Mouse (Mus musculus): ENCODE data around the gene Cdc42se2.

The Cdc42se2 gene

DNA sequence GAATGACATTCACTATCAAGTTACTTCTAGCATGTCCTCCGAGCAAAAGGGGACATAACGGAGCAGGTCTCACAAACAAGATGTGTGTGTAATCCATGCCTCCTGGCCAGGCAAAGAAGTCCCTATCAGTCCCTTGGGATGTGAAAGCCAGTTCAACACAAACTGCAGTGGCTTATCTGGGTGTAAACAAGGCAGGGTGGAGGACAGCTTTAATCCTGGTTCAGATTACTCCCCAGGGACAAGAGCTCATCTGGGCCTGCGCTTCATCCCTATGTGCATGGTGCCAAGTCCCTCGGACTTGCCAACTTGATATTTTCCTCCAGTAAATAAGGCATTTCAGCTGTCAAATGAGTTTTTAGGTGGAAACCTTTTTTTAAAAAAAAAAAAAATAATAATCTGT is 36.0 kb downstream of the Cdc42se2 start:
- DNase-seq, result no peak

DNA sequence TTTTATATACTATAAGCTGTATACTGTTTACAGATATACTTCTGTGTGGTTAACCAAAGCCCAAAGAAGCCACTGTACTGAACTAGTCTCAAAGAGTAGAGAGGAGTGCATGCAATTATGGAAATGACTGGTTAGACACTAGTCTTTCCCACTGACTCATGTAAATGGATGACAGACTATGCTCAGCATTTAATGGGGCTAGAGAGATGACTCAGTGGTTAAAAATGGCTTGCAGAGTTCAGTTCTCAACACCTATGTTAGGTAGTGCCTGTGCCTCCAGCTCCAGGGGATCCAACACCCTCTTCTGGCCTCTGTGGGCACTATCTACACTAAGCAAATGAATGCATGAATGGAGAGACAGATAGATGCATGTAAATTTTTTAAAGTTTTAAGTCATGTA is 38.6 kb downstream of the Cdc42se2 start:
- DNase-seq, result no peak

DNA sequence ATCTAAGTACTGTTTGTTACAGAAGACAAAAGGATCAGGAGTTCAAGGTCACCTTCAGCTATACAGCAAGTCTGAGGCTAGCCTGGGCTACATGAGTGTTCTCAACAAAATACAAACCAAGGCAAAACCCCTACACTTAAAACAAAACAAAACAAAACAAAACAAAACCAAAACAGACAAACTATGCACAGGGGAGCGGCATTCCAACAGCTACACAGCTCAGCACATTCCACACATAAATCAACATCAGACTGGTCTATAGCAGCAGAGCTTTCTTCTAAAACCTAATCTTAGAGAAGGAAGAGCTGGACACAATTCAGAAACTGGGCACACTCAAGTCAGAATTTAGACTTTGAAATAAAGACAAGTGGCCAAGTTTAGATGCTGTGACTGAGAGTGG is 43.2 kb downstream of the Cdc42se2 start:
- DNase-seq, result no peak

DNA sequence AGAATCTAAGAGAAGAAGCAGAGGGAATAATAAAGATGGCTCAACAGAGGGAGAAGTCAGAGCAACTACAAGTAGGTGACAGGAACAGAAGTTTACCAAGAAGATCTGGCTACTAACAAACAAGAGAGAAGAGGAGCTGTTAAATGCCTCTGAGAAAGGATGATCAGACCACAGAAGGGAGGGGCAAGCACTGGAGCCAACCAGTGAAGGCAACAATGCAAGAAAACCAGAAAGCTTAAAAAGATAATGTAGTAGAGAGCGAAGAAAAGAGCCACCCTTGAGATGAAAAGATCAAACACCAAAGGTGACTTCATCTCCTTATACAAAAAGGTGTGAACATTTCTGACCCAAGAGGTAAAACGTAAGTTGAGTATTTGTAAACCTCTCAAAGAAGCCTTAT is 46.1 kb downstream of the Cdc42se2 start:
- DNase-seq, result no peak

DNA sequence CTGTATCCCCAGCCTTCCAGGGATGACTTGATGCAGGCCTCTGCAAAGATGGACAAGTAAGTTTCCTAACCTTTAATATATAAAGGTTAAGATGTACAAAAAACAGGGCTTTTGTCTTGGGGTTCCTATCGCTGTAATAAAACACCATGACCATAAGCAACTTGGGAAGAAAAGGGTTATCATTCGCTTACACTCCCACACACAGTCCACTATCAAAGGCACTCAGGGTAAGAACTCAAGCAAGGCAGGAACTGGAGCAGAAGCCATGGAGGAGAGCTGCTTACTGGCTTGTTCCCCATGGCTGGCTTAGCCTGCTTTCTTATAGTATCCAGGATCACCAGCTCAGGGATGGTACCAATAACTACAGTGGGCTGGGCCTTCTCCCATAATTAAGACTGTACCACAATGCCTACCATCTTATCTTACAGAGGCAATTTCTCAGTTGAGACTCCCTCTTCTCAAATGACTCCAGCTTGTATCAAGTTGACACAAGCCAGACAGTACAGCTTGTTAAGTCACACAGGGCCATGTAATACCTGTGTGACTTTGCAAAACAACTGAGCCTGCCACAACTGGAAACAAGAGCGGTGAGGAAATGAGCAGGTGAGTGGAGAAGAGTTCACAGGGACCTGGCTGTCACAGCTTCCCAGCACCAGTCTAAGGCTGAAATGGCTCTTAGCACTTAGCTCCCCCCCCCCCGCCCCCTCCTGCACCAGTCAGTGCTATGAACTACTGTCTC is 48.3 kb downstream of the Cdc42se2 start:
- no peak for DNase-seq

DNA sequence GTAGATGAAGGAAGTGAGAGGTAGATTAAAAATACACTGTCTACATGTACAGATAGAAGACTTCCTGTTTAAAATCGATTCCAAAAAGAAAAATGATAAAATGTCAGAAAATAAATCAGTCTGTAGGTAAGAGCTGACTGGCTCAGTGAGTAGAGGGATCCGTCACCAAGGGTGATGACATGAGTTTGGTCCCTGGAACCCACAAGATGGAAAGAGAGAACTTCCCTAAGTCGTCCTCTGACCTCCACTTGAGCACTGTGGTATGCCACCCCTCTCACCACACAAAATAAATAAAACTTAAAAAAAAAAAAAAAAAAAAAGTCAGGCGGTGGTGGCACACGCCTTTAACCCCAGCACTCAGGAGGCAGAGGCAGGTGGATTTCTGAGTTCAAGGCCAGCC is 50.6 kb downstream of the Cdc42se2 start:
- DNase-seq, result no peak

GRCm38 (mm10) chr11:54735114-54735513 is 52.4 kb downstream of the Cdc42se2 start:
- DNase-seq, result no peak

DNA sequence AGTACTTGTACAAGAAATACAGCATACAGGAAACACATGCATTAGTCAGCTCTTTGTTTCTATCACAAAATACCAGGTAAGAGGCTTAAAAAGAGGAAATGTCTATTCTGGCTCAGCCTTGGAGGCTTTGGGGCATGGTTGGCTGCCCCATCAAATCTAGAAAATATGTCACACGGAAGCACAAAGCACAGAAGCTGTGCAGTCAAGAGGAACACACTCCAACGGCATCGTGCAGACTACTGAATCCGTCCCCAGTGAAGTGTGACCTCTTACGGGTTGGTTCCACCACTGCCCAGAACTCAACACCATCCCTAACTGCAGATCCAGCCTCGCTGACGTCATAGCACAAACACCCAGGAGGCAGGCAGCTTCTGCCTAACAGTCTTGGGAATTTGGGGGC is 53.9 kb downstream of the Cdc42se2 start:
- no peak for DNase-seq

DNA sequence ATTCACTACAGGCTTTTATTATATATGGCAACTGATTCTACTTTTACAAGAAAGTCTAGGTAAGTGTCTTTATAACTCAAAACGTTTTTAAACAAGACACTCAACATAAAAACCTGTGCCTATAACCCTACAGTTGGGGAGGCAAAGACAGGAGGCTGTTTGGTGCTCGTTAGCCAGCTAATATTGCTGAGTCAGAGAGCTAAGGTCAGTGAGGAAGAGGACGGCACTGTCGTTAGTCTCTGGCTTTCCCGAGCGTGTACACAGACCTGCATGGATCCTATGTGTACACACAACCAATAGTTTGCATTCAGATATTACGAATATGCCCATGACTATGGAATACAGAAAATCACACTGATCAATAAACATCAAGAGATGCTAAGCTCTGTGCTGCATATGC is 56.1 kb downstream of the Cdc42se2 start:
- no peak for DNase-seq

DNA sequence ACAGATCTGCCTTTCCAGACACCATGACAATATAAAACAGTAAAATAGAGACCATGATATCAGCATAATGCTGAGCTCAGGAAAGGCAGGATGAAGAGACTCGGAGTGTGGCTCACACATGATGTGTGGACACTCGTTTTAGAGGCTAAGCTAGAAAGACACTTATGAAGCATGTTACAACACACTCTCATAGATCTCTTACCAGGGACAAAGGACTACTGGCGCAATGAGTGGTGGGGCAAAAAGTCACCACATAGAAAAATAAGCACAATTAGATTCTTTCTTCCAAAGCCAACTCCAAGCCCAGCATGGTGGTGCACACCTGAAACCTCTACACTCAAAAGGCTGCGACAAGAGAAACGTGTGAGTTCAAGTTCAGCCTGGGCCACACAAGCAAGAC is 56.5 kb downstream of the Cdc42se2 start:
- DNase-seq, result no peak

GRCm38 (mm10) chr11:54729311-54729710 is 58.2 kb downstream of the Cdc42se2 start:
- DNase-seq, result no peak

GRCm38 (mm10) chr11:54728371-54728770 is 59.1 kb downstream of the Cdc42se2 start:
- no peak for DNase-seq

- no peak for DNase-seq
Measured at GRCm38 (mm10) chr11:54727327-54727901, 60.1 kb downstream of the Cdc42se2 start.

DNA sequence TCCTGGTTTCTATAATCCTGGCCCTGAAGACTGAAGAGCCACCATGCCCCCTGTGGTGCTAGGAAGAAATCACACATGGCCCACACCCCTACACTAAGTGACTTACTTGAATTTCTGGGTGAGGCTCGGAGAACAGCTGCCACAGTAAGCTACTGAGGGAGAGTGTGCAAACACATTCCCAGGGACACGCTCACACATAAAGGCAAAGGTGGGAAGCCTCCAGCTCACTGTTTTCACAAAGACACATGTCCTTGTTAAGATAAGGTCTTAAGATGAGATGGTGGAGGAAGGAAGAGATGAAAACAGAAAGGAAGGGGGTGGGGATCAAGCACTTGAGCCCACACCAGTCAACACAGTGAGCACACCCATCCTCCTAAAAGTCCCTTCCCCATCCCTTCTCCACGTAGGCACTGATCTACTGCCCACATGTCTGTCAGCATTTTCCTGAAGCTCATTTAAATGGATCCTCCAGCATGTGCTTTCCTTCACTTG is 60.9 kb downstream of the Cdc42se2 start:
- peak; percentile 29 for DNase-seq

DNA sequence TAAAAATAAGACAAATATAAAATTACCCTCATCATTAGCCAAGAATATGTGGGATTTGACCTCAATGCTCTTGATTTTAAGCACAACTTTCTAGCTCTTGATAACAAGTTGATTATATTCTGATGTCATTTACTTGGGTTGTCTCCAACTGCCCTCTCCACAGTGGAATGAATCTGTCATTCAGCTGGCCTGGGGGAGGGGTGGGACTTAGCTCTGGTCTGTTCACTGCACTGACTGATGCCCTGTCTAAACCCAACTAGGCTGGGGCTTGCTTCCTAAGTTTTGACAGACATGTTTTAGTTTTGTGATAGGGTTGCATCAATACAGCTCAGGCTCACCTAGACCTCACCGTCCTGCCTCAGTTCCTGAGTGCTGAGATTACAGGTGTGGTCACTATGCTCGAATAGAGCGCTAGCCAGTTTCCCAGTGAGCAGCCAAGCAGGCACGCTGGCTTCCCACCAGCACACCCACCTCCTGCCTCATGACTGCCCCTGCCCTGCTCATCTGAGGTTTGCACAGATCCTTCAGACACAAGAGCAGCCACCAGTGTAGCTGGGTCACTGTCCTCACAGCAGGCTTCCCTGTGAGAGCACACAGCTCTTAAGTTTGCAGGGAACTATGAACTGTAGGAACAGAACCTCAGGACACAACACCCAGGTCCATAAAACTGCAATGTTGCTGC is 63.0 kb downstream of the Cdc42se2 start:
- no peak for DNase-seq

- no peak for DNase-seq
Measured at GRCm38 (mm10) chr11:54722057-54722456, 65.4 kb downstream of the Cdc42se2 start.

GRCm38 (mm10) chr11:54718601-54719000 is 68.9 kb downstream of the Cdc42se2 start:
- DNase-seq, result no peak

DNA sequence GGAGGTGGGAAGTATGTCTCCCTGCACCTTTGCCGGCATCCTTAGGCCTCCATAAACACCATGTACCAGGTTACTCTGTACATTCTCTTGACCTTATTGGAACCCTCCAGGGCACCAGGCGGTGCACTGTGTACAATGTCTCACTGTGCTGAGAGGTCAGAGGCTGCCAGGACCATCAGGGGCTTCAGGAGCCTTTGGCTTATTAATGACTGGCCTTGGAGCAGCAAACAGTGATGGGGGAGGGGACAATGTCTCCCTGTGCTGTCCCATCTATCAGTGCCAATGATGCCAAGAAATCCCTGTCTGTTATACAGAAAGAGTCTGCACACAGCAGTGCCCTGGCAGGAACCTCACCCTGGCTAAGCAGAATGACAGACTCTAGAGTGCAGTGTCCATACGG is 69.6 kb downstream of the Cdc42se2 start:
- DNase-seq, result no peak

- DNase-seq, result no peak
Measured at GRCm38 (mm10) chr11:54712849-54713248, 74.6 kb downstream of the Cdc42se2 start.

GRCm38 (mm10) chr11:54710512-54711293 is 76.8 kb downstream of the Cdc42se2 start:
- DNase-seq, result no peak

- no peak for DNase-seq
Measured at GRCm38 (mm10) chr11:54709645-54710044, 77.8 kb downstream of the Cdc42se2 start.

- DNase-seq, result no peak
Measured at GRCm38 (mm10) chr11:54708153-54708552, 79.3 kb downstream of the Cdc42se2 start.

GRCm38 (mm10) chr11:54703306-54703705 is 84.2 kb downstream of the Cdc42se2 start:
- peak; percentile 60 for DNase-seq

All from right cerebral cortex, postnatal 25 days (tissue).